Mouse (Mus musculus) midbrain, embryonic 11.5 days (tissue): ENCODE data around the gene Col12a1. TPM values are rescaled to one million over a fixed set of nuclear protein-coding genes. Genes with fewer than 3 reads are reported as not detected.

Experiments
- ATAC-seq: fragments of 200-750 bp; cut with Nextera tagmentation; 2 replicates; pipeline ENCODE4 v1.8.0; 2017; ENCODE audit warnings: moderate TSS enrichment, moderate library complexity; ENCODE audit not compliant: low FRiP score
- DNase-seq: peaks from one replicate; pipeline ENCODE4 v3.0.0; 2015; ENCODE audit warnings: low spot score; ENCODE audit errors: missing footprints
- H3K27ac ChIP-seq: fragments of 300-500 bp; sonication (generic); 2 replicates; pipeline ENCODE4 v1.5.1; 2014; ENCODE audit warnings: low read depth, low read length
- H3K27me3 ChIP-seq: fragments of 300-500 bp; sonication (generic); 2 replicates; pipeline ENCODE4 v1.6.1; 2014; ENCODE audit warnings: mild to moderate bottlenecking, low read length, moderate library complexity, mixed read lengths; ENCODE audit not compliant: control insufficient read depth, insufficient read depth
- H3K36me3 ChIP-seq: fragments of 300-500 bp; sonication (generic); 2 replicates; pipeline ENCODE4 v1.6.1; 2014; ENCODE audit warnings: mild to moderate bottlenecking, low read length, moderate library complexity, mixed read lengths; ENCODE audit not compliant: control insufficient read depth, insufficient read depth
- H3K4me1 ChIP-seq: fragments of 300-500 bp; sonication (generic); 2 replicates; pipeline ENCODE4 v1.6.1; 2014; ENCODE audit warnings: low read length; ENCODE audit not compliant: control insufficient read depth, insufficient read depth
- H3K4me2 ChIP-seq: fragments of 300-500 bp; sonication (generic); 2 replicates; pipeline ENCODE4 v1.6.1; 2014; ENCODE audit warnings: mild to moderate bottlenecking, moderate library complexity
- H3K4me3 ChIP-seq: fragments of 300-500 bp; sonication (generic); 2 replicates; pipeline ENCODE4 v1.5.1; 2014; ENCODE audit warnings: low read depth, low read length
- H3K9ac ChIP-seq: fragments of 300-500 bp; sonication (generic); 2 replicates; pipeline ENCODE4 v1.6.1; 2014; ENCODE audit warnings: low read length
- H3K9me3 ChIP-seq: fragments of 300-500 bp; sonication (generic); 2 replicates; pipeline ENCODE4 v1.6.1; 2016; ENCODE audit warnings: low read length; ENCODE audit not compliant: control insufficient read depth
- WGBS: fragments of 180-500 bp; shearing (Covaris S2); extraction: QIAGEN DNeasy Blood & Tissue Kit; methylation state at CpG from one replicate; pipeline ENCODE4 v1.1.7; 2014; 5-methylcytosine and 5-hydroxymethylcytosine counted together
- polyA plus RNA-seq: library from polyadenylated mRNA; unstranded; fragments of >200 nt; fragmentation: Nextera tagmentation; extraction: Ambion mirVana; gene quantifications from 2 replicates; pipeline ENCODE4 v1.2.1, GENCODE M21; 2014

The Col12a1 gene
- polyA plus RNA-seq, 1 experiment from 2014 or later, result 14.7 TPM

DNA sequence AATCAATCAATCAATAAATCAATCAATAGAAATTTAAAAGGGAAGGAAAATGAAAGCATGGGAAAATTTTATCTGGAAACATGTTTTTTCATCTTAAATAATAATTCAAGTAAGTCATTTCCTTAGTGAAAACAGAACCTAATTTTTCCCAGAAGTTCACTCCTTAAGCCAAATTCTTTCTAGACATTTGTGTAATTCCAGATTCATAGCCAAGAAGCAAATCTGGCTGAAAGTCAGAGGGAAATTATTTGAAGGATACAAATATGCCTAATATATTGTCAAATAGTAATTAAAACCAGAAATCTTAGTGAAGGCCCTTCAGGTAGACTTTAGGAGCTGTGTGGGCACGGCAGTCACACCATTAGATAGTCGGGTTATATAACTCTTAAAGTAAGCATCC is 115.2 kb downstream of the Col12a1 start:
- 87% methylated on average over 2 of the region's 2 CpGs for WGBS

GRCm38 (mm10) chr9:79600237-79600570 is 118.4 kb downstream of the Col12a1 start:
- no peak overlapping the region for H3K9ac ChIP-seq
- 99% methylated on average over 3 of the region's 3 CpGs for WGBS
- H3K27me3 ChIP-seq, result peaks cover 7% of the 10 kb centered on the region; the same call in 1 of the 2 replicates
- H3K27ac ChIP-seq, result no peak overlapping the region
- no peak for ATAC-seq
- no peak overlapping the region for H3K4me2 ChIP-seq
- no peak overlapping the region for H3K4me3 ChIP-seq
- no peaks in the 10 kb centered on the region for H3K36me3 ChIP-seq
- H3K9me3 ChIP-seq, result no peaks in the 10 kb centered on the region
- H3K4me1 ChIP-seq, result no peaks in the 10 kb centered on the region
- DNase-seq, result no peak

More for the DNA sequence above, 115.2 kb downstream of the Col12a1 start:
- no peak overlapping the region for H3K27ac ChIP-seq
- H3K9ac ChIP-seq, result no peak overlapping the region
- H3K4me1 ChIP-seq, result no peaks in the 10 kb centered on the region; the same call in 1 of the 2 replicates
- H3K9me3 ChIP-seq, result no peaks in the 10 kb centered on the region
- ATAC-seq (no peak), DNase-seq (no peak)
- H3K36me3 ChIP-seq, result no peaks in the 10 kb centered on the region
- H3K27me3 ChIP-seq, result peaks cover 7% of the 10 kb centered on the region; the same call in 1 of the 2 replicates
- no peak overlapping the region for H3K4me2 ChIP-seq
- no peak overlapping the region for H3K4me3 ChIP-seq

- Histone ChIP-seq H3K4me1 (no peaks in the 10 kb centered on the region), H3K9me3 (no peaks in the 10 kb centered on the region), H3K9ac (no peak overlapping the region), H3K4me2 (no peak overlapping the region), H3K27ac (no peak overlapping the region), H3K36me3 (no peaks in the 10 kb centered on the region), H3K27me3 (peaks cover 4% of the 10 kb centered on the region; the same call in 1 of the 2 replicates), H3K4me3 (no peak overlapping the region)
- peak; percentile 37; the same call in 1 of the 2 replicates for ATAC-seq
- peak; percentile 53 for DNase-seq
- WGBS, result 82% methylated on average over 20 of the region's 20 CpGs
These were observed 119.0 kb downstream of the Col12a1 start for GRCm38 (mm10) chr9:79599395-79600236.

DNA sequence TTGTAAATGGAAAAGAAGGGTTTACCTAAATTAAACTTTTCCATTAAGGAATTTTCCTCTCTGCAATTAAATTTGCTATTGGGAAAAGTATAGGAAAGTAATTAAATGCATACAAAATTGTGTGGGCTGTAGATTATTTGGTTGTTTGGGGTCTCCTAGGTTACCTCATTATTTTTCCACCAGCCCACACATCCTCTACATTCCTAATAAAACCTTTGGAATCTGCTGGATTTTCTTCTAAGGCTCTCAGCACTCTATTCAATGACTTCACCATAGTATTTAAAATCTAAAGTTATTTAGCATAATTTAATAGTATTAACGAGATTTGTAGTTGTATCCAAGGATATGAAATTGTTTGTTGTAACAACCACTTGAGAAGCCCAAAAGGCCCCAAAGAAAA is 120.1 kb downstream of the Col12a1 start:
- no peak for ATAC-seq
- 69% methylated on average over 1 of the region's 1 CpGs for WGBS
- H3K4me3 ChIP-seq, result no peak overlapping the region
- no peak overlapping the region for H3K27ac ChIP-seq
- H3K4me1 ChIP-seq, result no peaks in the 10 kb centered on the region
- H3K27me3 ChIP-seq, result no peaks in the 10 kb centered on the region
- no peaks in the 10 kb centered on the region for H3K9me3 ChIP-seq
- no peaks in the 10 kb centered on the region for H3K36me3 ChIP-seq
- H3K9ac ChIP-seq, result no peak overlapping the region
- no peak for DNase-seq
- H3K4me2 ChIP-seq, result no peak overlapping the region

GRCm38 (mm10) chr9:79586415-79587195 is 132.0 kb downstream of the Col12a1 start:
- no peak overlapping the region for H3K4me2 ChIP-seq
- H3K9ac ChIP-seq, result no peak overlapping the region
- H3K9me3 ChIP-seq, result no peaks in the 10 kb centered on the region
- ATAC-seq, result no peak
- no peaks in the 10 kb centered on the region for H3K4me1 ChIP-seq
- no peaks in the 10 kb centered on the region for H3K27me3 ChIP-seq
- H3K4me3 ChIP-seq, result no peak overlapping the region
- no peak for DNase-seq
- no peak overlapping the region for H3K27ac ChIP-seq
- 85% methylated on average over 4 of the region's 4 CpGs for WGBS
- no peaks in the 10 kb centered on the region for H3K36me3 ChIP-seq

- no peaks in the 10 kb centered on the region for H3K36me3 ChIP-seq
- no peaks in the 10 kb centered on the region for H3K4me1 ChIP-seq
- no peak overlapping the region for H3K9ac ChIP-seq
- ATAC-seq (no peak), DNase-seq (no peak)
- H3K27me3 ChIP-seq, result no peaks in the 10 kb centered on the region
- H3K27ac ChIP-seq, result no peak overlapping the region
- WGBS, result 93% methylated on average over 5 of the region's 5 CpGs
- H3K4me3 ChIP-seq, result no peak overlapping the region
- H3K4me2 ChIP-seq, result no peak overlapping the region
- no peaks in the 10 kb centered on the region for H3K9me3 ChIP-seq
These were observed 151.8 kb downstream of the Col12a1 start for GRCm38 (mm10) chr9:79566838-79567237.

GRCm38 (mm10) chr9:79553297-79553696 is 165.3 kb downstream of the Col12a1 start:
- no peak for ATAC-seq
- no peaks in the 10 kb centered on the region for H3K36me3 ChIP-seq
- WGBS, result 75% methylated on average over 2 of the region's 2 CpGs

More at GRCm38 (mm10) chr9:79553297-79553696, 165.3 kb downstream of the Col12a1 start:
- no peaks in the 10 kb centered on the region for H3K9me3 ChIP-seq
- H3K4me1 ChIP-seq, result no peaks in the 10 kb centered on the region
- no peaks in the 10 kb centered on the region for H3K27me3 ChIP-seq
- no peak for DNase-seq
- H3K4me3 ChIP-seq, result no peak overlapping the region
- H3K27ac ChIP-seq, result no peak overlapping the region
- H3K9ac ChIP-seq, result no peak overlapping the region
- no peak overlapping the region for H3K4me2 ChIP-seq
